Mouse (Mus musculus) splenic B cell, adult 2 months (primary cell): Measurements from ENCODE around the gene Tinf2.

Experiments
- DNase-seq: peaks from one replicate; pipeline ENCODE4 v3.0.0-alpha.2; 2011; ENCODE audit warnings: low read depth, low spot score
- H3K27me3 ChIP-seq: 2 replicates; pipeline ENCODE4 v1.6.1; 2012; ENCODE audit warnings: mild to moderate bottlenecking, low read length, moderate library complexity, mixed read lengths; ENCODE audit not compliant: control insufficient read depth, poor library complexity, insufficient read depth, severe bottlenecking
- H3K36me3 ChIP-seq: 2 replicates; pipeline ENCODE4 v1.6.1; 2012; ENCODE audit warnings: mild to moderate bottlenecking, low read length, moderate library complexity, mixed read lengths; ENCODE audit not compliant: control insufficient read depth, poor library complexity, insufficient read depth, severe bottlenecking

Gene Tinf2

DNA sequence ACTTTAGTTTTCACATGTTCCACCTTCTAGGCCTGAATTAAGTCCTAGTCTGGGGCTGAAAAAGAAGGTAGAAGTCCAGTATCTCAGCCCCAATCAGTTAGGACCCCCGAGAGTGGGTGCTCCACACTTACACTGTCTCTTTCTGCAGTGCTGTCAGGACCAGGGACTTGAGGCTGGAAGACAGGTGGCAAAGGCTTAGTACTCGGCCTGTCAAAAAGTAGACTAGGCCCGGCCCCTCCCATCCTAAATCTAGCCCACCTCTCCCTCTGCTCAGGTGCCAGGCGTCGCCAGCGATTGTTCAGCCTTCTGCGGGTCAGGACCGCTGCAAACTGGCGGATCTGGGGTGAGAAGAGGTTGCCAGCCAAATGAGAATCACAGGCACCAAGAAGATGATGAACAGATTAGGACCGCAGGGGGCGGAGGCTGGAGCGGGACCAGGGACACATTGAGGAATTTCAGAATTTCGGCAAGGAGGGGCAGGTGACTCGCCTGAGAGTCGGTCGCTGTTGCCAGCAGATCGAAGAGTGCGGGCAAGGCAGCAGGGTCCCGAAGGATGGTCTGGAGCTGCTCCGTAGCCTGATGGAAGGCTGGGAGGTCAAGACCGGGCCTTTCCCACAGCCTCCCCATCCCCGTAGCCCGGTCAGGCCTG lies 46.6 kb downstream of the Tinf2 start:
- DNase-seq = no peak
- peaks cover 4% of the 10 kb centered on the region; the same call in 1 of the 2 replicates for H3K36me3 ChIP-seq

DNA sequence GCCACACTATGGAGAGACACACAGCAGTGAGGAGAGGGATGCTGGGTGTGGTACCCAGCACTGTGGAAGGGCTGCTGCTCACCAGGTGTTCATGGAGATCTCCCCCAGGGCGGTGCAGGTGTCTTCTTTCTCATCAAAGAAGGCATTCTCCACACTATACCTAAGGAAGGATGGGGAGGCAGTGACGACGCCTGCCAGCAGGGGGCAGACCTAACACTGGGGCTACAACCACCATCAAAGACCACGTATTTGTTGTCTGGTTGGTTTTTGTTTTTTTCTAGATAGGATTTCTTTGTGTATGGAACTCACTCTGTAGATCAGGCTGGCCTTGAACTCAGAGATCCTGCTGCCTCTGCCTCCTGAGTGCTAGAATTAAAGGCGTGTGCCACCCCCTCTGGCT lies 52.3 kb downstream of the Tinf2 start:
- DNase-seq = peak; percentile 82
- H3K36me3 ChIP-seq = peaks cover 7% of the 10 kb centered on the region
- H3K27me3 ChIP-seq = no peaks in the 10 kb centered on the region

More for the DNA sequence above, 46.6 kb downstream of the Tinf2 start:
- no peaks in the 10 kb centered on the region for H3K27me3 ChIP-seq

- no peak for DNase-seq
- H3K27me3 ChIP-seq = no peaks in the 10 kb centered on the region
Observed at GRCm38 (mm10) chr14:55628077-55628827, 53.4 kb downstream of the Tinf2 start.

More at GRCm38 (mm10) chr14:55628077-55628827, 53.4 kb downstream of the Tinf2 start:
- peaks cover 7% of the 10 kb centered on the region for H3K36me3 ChIP-seq
